Mouse (Mus musculus) A20 (cell line): ENCODE results near the gene Cd101.

Source experiments
- DNase-seq: peaks from one replicate; pipeline ENCODE4 v3.0.0-alpha.2; 2011; ENCODE audit warnings: low read depth, low spot score

The Cd101 gene

DNA sequence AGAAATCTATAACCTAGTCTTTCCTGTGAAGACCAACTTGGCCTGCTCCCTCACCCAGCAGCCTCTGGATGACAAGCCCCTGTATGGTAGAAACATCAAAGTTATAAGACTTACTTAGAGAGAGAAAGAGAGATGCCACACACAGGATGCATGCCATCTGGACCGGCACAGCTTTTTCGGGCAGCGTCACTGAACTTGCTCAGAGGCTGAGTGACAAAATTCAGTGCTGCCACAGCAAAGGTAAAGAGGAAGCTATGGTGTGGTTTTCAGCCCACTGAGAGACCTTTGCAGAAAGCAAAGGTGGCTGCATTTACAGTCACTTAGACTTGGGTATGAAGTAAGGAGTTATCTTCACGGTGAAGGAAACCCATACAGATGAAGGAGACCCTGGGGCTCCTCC is at the start of gene Cd101:
Cd101 (minus strand) TSS at position 218 of the 400 bp plus-strand sequence.
- no peak for DNase-seq

DNA sequence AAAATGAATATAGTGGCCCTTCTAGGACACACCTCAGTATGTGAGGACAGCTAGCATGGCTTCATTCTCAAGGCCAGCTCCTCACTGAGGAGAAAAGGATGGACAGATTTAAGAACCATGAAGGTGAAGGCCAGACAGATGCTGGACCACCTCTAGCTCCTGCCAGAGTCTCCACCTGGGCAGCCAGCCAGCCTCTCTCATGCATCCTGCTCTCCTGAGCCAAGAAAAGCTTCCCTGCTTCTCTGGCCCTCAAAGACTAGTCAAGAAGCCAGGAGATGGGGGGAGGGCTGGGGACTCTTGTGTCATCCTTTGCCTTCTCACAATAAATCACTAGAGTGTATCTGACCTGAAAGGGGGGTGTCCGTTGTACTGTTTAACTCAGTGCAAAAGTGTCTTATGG is 49.0 kb upstream of the Cd101 start:
- DNase-seq = no peak

DNA sequence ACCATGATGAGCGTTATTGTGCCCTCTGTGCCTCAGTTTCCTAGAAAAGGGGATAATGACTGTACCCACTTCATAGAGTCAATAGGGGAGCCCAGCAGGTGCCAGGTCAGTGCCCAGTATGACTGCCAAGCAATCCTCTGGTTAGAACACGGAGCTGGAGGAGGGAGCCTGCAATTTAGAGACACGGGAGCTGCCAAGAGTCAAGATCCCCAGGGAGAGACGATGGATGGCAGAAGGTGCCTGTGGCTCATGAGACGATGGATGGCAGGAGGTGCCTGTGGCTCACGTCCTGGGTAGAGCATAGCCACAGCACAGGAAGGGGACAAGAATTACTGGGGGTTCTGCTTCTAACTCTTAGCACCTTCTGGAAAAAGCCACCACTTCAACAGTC is 48.3 kb upstream of the Cd101 start:
- no peak for DNase-seq

DNA sequence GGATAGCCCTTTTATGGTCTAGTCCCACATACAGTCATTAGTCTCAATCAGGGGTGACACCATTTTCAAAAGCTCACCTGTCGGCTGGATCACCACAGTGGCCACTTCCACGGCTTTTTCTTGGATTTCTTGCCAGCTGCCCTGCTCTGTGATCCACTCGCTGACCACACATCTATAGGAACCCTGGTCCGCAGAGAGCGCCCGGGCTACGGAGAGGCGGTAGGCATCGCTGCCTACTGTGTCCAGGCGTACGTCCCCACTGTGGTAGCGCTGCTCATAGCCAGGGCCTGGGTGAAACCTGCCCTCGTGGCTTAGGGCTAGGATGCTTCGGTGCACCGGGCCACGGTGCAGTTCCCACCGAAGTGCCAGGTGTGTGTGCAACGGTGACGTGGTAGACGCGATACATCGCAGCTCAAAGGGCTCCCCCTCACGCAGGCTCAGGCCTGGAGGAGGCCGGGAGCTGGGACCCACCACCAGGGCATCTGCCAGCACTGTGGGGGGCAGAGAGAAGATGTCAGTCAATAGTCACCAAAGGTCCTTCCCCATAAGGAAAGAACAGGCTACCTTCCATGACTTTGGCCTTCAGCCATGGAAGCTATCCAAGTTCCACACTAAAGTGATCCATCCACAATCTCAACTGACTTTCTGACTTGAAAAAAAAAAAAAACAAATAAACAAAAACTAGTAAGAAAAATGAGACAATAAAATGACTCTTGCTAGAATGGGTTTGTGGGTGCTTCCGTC is 47.8 kb upstream of the Cd101 start:
- no peak for DNase-seq

DNA sequence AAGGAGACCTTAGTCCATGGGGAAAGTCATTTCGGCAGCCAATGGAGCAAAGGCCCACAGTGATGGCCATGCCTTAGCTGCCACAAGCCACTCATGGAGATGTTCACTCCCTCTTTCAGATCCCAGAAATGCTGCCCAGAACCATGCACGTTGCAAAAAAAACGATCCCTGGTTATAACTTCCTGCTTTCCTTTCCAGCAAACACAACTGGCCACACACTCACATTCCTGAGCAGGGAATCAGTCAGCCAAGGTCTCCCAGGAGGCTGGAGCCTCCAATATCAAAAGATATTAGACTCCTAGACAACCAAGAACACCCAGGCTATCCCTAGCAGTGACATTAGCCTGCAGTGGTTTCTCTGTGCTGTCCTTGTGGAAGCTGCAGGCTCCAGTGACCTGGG is 46.5 kb upstream of the Cd101 start:
- DNase-seq = no peak

DNA sequence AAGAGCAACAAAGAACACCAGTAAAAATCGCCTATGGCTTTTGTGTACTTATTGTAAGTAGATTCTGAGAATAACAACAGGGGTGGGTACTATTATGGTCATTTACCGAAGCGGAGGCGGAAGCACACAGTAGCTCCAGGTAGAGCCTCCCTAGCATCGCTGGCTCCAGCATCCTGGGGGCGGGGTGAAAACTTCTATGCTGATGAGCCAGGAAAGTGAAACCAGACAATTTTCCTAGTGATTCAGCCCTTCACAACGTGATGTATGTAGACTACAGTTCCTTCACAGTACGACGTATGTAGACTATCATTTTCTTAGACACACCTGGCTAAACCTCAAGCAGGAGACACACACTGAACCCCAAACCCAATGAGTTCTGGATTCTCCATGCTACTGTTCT is 44.0 kb upstream of the Cd101 start:
- no peak for DNase-seq

DNA sequence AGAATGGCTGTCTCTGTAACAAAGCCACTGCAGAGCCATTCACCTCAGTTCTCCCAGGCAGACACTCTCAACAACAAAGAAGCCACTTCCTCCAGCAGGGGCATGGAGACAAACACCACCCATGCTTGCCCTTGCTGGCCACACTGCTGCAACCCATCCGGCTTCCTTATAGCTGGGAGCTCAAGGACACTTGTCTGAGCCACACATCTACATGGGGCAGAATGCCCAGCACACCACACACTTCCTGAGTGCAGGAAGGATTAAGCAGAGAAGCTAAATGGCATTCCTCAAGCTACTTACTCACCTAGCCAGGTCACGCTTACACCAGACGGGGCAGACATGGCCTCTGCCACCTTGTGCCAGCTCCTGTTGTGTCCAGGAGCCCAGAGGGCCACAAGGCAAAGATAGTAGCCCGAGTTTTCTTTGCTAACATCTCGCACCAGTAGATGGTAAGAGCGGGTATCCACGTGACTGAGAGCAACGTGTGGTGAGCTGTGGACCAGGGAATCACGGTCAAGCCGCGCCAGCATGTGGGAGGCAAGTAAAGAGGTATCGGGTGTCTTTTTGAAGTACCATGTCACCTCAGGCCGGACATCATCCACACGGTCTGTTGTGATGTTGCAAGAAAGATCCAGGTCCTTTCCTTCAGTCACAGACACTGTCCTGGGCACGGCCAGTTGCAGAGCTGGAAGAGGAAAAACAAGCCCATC is 43.3 kb upstream of the Cd101 start:
- DNase-seq = no peak

DNA sequence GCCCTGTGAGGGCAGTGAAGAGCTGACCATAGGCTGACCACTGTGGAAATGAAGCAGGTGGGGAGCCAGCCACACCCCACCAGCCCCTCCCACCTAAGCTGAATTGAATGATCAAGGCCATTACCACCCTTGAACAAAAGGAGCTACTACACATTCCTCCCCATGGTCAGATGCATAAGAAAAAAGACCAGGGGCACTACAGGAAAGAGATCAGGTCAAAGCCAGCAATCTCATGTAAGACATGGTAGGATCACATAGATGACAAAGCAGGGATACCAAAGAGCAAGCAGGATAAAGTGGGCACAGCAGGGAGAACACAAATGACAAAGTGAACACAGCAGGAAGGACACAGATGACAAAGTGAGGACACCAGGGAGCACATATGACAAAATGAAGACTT is 42.2 kb upstream of the Cd101 start:
- DNase-seq = no peak

DNA sequence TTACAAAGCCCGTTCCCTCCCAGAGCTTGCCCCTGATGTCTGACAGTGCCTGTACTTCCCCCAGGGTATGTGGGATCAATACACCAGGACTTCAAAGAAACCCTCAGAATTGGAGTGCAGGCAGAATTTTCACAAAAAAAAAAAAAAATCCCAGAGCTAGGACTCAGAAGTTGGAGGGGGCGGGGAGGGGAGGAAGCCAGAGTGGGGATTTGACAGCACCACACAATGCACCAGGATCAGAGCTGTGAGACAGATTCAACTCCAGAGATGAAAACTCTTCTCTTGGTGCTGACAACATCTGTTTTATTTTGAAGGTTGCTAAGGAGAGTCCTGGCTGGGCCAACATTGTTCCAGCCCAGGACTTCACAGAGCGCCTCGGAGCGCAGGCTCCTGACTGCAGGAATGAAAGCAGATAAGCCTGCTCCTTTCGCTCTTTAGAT is 41.5 kb upstream of the Cd101 start:
- DNase-seq = no peak

DNA sequence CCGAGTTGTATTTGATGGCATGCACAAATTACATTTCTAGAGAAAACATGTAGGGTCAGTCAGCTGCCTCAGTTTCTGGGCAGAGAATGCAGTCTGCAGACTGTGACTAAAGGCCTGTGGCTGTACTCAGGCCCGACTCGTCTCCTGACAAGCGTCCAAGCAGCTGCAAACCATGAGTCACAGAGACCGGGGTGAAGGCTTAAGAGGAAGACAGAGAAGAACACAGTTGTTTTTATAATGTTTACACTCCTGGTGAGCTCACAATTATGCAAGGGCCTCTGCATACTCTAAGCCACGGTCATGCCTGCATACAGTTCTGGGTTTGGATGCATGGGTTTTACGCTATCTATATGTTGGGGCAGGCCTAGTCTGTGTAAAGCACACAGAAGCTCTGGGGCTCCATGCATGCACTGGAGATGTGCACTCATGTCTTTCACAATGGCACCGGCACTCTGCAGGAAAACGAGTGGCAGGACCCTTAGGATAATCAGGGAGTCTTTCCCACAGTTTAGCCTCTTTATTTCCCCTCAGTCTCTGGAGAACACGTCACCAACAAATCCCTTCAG is 41.0 kb upstream of the Cd101 start:
- DNase-seq = no peak

DNA sequence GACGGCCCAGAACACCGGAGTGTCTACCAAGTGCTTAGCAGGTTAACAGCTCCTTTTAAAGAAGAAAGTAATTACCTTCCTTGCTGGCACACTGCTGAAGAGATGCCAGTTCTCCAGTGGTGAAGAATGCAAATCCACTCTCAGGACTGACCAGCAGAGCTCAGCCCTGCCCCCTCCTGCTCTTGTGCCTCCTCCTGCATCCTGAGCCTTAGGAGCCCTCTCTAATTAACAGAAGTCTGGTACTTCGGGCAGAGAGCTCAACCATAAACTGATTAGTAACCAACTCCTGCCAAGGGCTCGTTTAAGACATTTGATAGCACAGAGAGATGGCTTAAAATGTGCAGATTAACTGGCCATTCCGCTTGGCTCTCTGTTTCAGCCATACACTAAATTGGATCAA is 39.3 kb upstream of the Cd101 start:
- DNase-seq = no peak

DNA sequence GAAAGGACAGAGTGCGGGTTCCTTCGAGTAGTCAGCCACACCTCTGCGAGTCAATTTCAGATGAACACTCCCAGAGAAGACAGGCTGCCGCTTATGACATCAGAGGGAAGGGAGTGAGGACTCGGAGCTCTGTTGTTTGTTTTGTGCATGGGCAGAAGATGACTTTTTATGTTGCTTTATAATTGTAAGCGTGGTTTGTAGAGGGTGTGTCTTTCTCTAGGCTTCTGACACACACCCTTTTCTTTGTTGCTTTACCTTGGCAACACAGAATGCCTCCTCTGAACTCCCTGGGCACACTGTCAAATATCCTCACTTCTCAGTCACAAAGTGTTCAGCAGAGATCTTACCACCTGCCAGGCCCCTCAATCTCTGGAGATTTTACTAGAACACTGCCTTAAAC is 36.8 kb upstream of the Cd101 start:
- DNase-seq = no peak

DNA sequence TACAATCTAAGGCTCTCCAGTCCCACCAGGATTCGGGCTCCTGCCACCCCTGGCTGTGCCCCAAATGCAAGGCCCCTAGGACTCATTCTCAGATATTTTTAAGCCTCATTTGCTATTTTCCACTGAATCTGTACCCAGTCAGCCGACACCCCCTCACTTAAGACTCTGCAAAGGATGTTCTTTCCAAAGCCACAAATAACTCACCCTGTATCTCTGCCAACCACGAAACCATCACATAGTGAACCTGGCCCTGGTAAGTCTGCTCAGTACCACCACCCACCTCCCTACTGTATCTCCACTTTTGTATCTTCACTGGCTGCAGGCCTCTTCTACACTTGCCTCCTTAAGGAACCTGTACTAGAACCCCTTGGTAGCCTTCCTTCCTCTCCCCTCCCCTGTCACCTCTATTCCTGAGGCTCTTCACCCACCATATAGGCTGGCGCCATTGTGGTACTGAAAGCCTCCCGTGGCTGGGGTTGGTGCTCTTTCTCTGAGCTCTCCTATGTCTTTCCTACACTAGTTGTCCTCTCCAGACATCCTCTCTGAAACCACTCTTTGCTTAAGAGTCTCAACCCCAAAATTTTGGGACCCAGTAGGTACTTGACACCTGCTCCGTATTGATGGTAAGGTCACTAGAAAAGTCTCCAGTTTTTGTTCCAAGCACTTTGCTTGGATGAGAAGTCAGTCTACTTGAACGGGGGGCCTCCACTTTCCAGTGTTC is 32.7 kb upstream of the Cd101 start:
- DNase-seq = no peak

DNA sequence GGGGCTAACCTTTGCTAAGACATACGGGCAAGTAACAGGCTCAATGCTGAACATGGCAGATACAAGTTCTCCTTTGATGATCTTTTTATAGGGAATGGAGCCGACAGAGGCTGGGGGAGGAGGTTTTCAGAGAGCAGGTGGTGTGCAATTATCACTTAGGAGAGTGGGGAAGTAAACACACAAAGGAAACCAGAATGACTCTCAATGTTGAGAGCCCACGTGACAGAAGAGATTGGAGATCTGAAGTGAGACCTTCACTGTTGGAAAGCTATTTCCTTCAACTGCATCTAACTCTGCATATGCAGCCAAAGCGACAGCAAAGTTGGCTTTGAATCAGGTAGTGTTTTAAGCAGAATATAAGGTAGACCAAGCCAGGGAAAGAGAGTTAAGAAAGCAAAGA is 29.9 kb upstream of the Cd101 start:
- DNase-seq = peak; percentile 12

DNA sequence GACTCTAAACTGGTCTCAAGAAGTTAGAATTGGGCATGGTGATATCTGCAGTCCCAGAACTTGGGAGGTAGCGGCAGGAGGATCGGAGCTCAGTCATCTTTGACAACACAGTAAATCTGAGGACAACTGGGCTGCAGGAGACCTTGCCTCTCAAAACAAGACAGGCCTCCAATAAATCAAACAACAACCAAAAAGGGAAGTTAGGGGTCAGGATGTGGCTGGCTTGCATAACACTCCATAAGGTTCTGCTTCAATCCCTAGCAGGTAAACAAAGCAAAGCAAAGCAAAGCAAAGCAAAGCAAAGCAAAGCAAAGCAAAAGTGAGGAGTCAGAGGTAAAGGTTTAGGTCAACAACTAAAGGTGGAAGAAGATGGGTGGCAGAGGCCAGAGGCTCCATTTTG is 28.8 kb upstream of the Cd101 start:
- peak; percentile 15 for DNase-seq

DNA sequence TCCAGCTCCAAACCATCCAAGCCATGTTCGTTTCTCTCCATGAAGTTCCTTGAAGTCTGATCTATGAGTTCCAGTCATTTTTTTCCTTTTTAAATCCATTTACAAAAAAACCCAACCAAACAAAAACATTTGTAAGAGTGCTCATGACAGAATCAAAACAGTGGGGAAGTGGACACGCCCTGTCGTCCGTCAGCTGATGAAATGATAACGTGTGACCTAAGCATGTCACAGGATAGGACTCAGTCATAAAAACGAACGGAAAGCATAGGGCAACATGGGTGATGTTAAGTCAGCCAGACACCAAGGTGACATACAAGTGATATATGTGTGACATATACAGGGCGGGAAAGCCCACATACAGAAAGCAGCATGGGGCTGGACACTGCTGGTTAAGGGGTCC is 25.9 kb upstream of the Cd101 start:
- DNase-seq = no peak

DNA sequence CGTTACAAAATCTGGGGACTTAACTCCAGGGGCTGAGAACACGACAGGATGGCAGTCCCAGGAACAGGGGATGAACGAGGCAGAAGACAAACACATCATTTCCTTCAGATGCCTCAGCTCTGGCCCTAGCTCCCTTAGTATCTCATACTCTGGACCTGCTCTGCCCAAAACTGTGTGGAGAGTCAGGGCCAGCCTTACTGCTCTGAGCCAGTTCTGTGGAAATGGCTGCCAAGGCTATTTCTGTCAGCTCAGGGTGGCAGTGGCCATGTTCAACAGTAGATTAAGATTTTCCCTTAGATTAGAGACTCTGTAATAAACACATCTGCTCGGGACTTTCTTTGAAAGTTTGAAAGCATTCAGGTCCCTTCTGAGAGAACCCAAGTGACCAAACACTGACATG is 22.2 kb upstream of the Cd101 start:
- no peak for DNase-seq

DNA sequence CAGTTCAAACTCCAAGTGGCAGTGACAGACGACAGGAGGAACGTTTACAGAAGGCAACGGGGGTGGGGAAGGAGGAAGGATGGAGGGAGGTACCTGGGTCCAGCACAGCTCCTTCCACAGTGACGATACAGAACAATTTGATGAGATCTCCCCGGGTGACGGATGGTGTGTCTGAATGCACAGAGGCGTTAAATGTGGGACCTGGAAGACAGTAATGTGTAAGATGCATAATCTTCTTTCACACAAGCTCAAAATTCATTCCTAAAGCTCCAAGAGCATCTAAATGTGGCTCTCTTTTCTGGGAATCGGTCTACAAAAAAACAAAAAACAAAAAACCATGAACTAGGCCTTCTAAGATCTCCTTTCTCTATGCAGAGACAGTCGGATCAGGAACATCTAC is 20.6 kb upstream of the Cd101 start:
- no peak for DNase-seq

DNA sequence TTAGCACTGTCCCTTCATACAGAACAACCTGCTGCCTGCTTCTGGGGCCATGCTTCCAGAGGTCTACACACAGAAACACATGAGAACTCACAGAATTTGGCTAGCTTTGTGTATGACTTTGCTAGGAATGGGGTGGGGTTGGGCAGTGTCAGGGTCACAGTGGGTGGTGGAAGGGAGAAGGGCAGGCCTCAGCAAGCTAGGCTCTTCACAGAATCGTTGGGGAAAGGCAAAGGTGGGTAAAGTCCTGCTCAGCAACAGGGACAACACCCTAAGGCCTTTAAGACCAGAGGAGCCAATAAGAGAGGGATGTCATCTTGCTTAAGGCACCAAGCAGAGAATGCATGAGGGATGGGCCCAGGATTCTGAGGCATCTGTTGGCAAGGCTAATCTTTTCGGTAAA is 19.4 kb upstream of the Cd101 start:
- no peak for DNase-seq

DNA sequence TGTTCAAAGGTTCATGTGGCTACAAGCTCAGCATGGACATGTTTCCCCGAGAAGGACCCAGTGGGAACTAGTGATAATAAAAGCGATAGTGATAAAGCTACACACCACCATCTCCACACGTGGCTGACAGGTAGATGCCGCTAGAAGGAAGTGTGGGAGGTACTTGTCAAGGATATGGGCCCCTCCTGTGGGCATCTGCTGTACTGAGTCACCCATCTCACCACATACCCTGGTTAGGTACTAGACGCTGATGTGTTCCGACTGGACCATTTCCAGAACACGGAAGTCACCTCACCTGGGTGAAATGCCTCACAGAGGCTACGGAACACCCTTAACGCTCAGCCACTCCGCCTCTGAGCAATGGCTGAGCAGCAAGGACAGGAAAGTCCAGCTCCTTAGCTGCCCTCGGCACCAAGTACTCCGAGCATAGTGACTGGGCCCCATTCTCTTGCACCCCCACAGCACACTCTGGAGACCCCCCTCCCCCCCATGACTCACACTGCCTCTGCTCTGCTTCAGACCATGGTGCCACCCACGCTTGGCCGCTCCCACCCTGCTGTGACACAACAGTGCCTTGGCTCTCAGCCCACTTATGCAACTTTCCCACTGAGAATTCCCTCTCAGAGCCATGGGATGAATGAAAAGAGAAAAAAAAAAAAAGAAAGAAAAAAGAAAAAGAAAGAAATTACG is 18.4 kb upstream of the Cd101 start:
- DNase-seq = no peak

DNA sequence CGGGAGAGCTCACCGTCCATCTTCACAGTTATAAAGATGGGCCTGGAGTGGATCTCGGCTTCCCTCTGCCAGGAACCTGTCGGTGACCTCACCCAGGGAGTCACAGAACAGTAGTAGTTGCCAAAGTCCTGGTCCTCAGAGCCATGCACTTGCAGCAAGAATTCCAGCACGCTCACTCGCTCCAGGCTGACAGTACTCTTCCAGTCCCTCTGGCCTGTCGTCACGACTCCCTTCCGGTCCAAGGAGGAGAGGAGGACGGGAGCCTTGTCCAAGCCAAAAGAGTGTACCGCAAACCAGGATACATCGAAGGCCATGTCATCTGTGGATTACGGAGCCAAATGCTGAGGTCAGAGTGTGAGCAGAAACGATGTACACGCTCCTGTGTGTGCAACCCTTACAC is 16.1 kb upstream of the Cd101 start:
- DNase-seq = no peak

DNA sequence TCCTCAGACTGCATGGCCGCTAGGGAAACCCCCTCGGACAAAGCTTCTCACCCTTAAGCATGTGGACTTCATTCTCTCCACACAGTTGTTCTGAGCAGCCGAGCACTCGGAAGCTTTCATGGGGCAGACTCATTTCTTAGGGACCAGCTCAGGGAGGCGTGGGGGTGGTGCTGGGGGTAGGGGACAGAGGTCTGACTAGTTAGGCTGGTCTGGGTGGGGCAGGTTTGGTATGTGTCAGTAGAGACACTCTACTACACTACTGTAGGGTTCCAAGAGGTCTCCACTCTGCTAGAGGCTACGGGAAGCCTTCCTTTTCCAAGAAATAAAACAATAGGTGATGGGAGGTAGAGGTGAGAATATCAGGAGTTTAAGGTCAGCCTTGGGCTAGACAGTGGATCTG is 15.3 kb upstream of the Cd101 start:
- no peak for DNase-seq
